Mouse (Mus musculus) heart, adult 2 months (tissue): ENCODE measurements around the gene Esyt3. TPM values are rescaled to one million over a fixed set of nuclear protein-coding genes. Genes with fewer than 3 reads are reported as not detected.

Experiments
- DNase-seq, 2 experiments: peaks; one replicate each; pipeline ENCODE4 v3.0.0; 2021
- H3K27ac ChIP-seq: fragments of 200-600 bp; 2 replicates; pipeline ENCODE4 v1.8.1; 2022
- H3K27me3 ChIP-seq: fragments of 200-500 bp; 2 replicates; pipeline ENCODE4 v1.6.1; 2012; ENCODE audit warnings: mild to moderate bottlenecking, low read length, inconsistent platforms, mixed read lengths; ENCODE audit not compliant: control insufficient read depth, insufficient read depth
- H3K36me3 ChIP-seq: fragments of 200-500 bp; 2 replicates; pipeline ENCODE4 v1.6.1; 2012; ENCODE audit warnings: low read length, inconsistent platforms; ENCODE audit not compliant: control insufficient read depth, insufficient read depth
- H3K4me1 ChIP-seq: fragments of 200-500 bp; 2 replicates; pipeline ENCODE4 v1.6.1; 2011; ENCODE audit warnings: low read length; ENCODE audit not compliant: control insufficient read depth, insufficient read depth
- H3K4me3 ChIP-seq: fragments of 200-600 bp; 2 replicates; pipeline ENCODE4 v1.8.1; 2022
- H3K79me2 ChIP-seq: fragments of 200-500 bp; replicated peaks from 2 replicates; pipeline ENCODE4 v1.6.1; 2012; ENCODE audit warnings: mild to moderate bottlenecking, inconsistent platforms, low read length, moderate library complexity, mixed read lengths; ENCODE audit not compliant: control insufficient read depth, insufficient read depth
- H3K9ac ChIP-seq: fragments of 200-500 bp; 2 replicates; pipeline ENCODE4 v1.6.1; 2012; ENCODE audit warnings: low read depth, mild to moderate bottlenecking, control low read depth, inconsistent platforms, low read length, mixed read lengths
- CTCF ChIP-seq: fragments of 200-600 bp; IDR thresholded peaks from 2 replicates; pipeline ENCODE4 v1.8.1; 2022; ENCODE audit warnings: antibody characterized with exemption, mild to moderate bottlenecking, moderate library complexity
- EP300 ChIP-seq: fragments of 200-500 bp; IDR thresholded peaks from 2 replicates; pipeline ENCODE4 v1.6.1; 2011; ENCODE audit warnings: low read depth, low read length, control low read depth; ENCODE audit not compliant: insufficient read depth
- POLR2A ChIP-seq: fragments of 200-500 bp; IDR thresholded peaks from 2 replicates; pipeline ENCODE4 v1.6.1; 2011; ENCODE audit warnings: mild to moderate bottlenecking, low read depth, low read length, control low read depth; ENCODE audit not compliant: insufficient read depth
- WGBS: fragments of 180-500 bp; shearing (Covaris S2); methylation state at CpG from one replicate; pipeline ENCODE4 v1.1.7; 2018; 5-methylcytosine and 5-hydroxymethylcytosine counted together
- intact Hi-C: fragments of 180-260 bp; cut with DNase I; formaldehyde crosslinking; loops from one replicate; pipeline ENCODE4 v1.15.1; 2025
- polyA plus RNA-seq: library from polyadenylated mRNA; depleted of rRNA; stranded (reverse); fragments of >200 nt; gene quantifications from 2 replicates; pipeline ENCODE4 v1.2.3, GENCODE M21; 2012
- total RNA-seq, 2 experiments: library from RNA; stranded (reverse); gene quantifications; 2 replicates each; pipeline ENCODE4 v1.2.3; 2021

The Esyt3 gene
- total and polyA plus RNA-seq, 3 experiments = 0.33 to 0.81 (median 0.64) TPM

DNA sequence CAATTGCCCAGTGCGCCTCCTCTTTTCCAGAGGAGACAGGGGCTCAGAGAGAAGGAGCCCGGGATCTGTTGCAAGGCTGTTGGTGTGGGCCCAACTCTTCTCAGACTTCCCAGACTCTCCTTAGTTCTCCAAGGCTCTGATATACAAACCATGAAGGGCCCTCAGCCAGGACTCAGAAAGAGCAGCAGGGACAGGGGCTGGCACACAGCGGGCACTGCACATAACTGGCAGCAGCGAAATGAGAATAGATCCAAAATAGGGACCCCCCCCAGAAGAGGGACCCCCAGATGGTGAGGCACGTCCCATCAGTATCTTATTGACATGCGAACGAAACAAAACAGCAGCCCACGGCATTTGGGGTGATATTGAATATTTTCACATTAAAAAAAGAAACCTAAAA, 34.8 kb upstream of the Esyt3 start:
- intact Hi-C loops = no loop called here
- no peaks in the 10 kb centered on the region for H3K27me3 ChIP-seq
- WGBS = 94% methylated on average over 8 of the region's 8 CpGs
- no peak overlapping the region for H3K9ac ChIP-seq
- peaks cover 2% of the 10 kb centered on the region; the same call in 1 of the 2 replicates for H3K4me1 ChIP-seq
- H3K79me2 ChIP-seq = no peaks in the 10 kb centered on the region
- TF ChIP-seq POLR2A (no peak), EP300 (no peak), CTCF (no peak)
- H3K36me3 ChIP-seq = no peaks in the 10 kb centered on the region
- no peak for DNase-seq
- no peak overlapping the region for H3K4me3 ChIP-seq
- no peak overlapping the region for H3K27ac ChIP-seq

GRCm38 (mm10) chr9:99391557-99391956, 33.2 kb upstream of the Esyt3 start:
- DNase-seq = no peak
- TF ChIP-seq EP300 = no peak
- TF ChIP-seq CTCF = no peak
- no peak for TF ChIP-seq POLR2A
- WGBS = 92% methylated on average over 10 of the region's 10 CpGs
- no peaks in the 10 kb centered on the region for H3K36me3 ChIP-seq
- H3K27me3 ChIP-seq = no peaks in the 10 kb centered on the region
- H3K27ac ChIP-seq = no peak overlapping the region
- H3K4me1 ChIP-seq = no peaks in the 10 kb centered on the region
- H3K79me2 ChIP-seq = no peaks in the 10 kb centered on the region
- no peak overlapping the region for H3K9ac ChIP-seq
- intact Hi-C loops = no loop called here
- no peak overlapping the region for H3K4me3 ChIP-seq

GRCm38 (mm10) chr9:99390716-99391115, 32.4 kb upstream of the Esyt3 start:
- TF ChIP-seq EP300 = no peak
- TF ChIP-seq POLR2A = no peak
- no peak overlapping the region for H3K27ac ChIP-seq
- H3K79me2 ChIP-seq = no peaks in the 10 kb centered on the region
- H3K9ac ChIP-seq = no peak overlapping the region
- DNase-seq = no peak
- H3K36me3 ChIP-seq = no peaks in the 10 kb centered on the region
- no peaks in the 10 kb centered on the region for H3K27me3 ChIP-seq
- intact Hi-C loops = no loop called here
- 66% methylated on average over 2 of the region's 2 CpGs for WGBS
- no peak overlapping the region for H3K4me3 ChIP-seq
- H3K4me1 ChIP-seq = no peaks in the 10 kb centered on the region

DNA sequence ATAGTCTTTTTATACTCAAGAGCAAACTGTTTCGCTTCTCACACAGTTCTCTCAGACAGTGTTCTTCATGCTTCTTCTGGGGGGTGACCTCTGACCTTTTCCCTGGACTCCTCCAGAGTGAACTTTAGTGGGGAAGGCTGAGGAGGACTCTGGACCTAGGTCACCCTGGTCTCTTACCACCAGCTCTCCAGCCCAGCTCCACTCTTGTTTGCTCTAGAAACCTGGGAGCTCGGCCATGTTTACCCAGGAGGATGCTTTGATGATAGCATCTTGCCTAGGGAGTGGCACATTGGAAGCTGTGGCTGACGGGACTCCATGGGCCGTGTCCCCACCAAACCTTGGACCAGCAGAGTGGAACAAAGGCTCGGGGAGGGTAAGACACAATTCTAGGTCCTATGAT, 31.8 kb upstream of the Esyt3 start:
- H3K4me1 ChIP-seq = no peaks in the 10 kb centered on the region
- DNase-seq = no peak
- no peak overlapping the region for H3K4me3 ChIP-seq
- no peaks in the 10 kb centered on the region for H3K27me3 ChIP-seq
- no peak for TF ChIP-seq EP300
- TF ChIP-seq POLR2A = no peak
- no peak for TF ChIP-seq CTCF
- intact Hi-C loops = no loop called here
- H3K79me2 ChIP-seq = no peaks in the 10 kb centered on the region
- no peak overlapping the region for H3K9ac ChIP-seq
- no peaks in the 10 kb centered on the region for H3K36me3 ChIP-seq
- WGBS = 65% methylated on average over 5 of the region's 5 CpGs
- no peak overlapping the region for H3K27ac ChIP-seq

DNA sequence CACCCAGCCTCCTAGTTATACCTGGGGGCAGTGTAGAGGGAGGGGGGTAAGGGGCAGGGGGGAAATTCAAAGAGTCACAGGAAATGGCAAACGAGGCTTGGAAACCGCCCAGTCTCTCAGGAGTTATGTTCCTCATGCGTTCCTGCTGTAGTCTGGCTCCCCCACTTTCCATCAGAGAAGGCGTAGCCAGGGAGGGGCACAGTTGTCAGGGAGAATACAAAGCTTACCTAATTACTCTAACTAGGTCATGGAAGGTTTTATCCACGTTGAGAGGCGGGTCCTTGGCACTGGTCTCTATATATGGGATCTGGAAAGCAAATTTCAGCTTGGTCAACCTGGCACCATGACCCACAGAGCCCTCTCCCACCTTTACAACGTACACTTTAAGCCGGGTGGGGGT, 31.1 kb upstream of the Esyt3 start:
- H3K9ac ChIP-seq = no peak overlapping the region
- H3K4me1 ChIP-seq = no peaks in the 10 kb centered on the region
- no peaks in the 10 kb centered on the region for H3K79me2 ChIP-seq
- H3K27ac ChIP-seq = no peak overlapping the region
- no peaks in the 10 kb centered on the region for H3K27me3 ChIP-seq
- no peak for DNase-seq
- no peak for TF ChIP-seq POLR2A
- no peak for TF ChIP-seq CTCF
- TF ChIP-seq EP300 = no peak
- H3K4me3 ChIP-seq = no peak overlapping the region
- H3K36me3 ChIP-seq = no peaks in the 10 kb centered on the region
- intact Hi-C loops = no loop called here
- 77% methylated on average over 8 of the region's 8 CpGs for WGBS

- TF ChIP-seq EP300 (no peak), POLR2A (no peak), CTCF (no peak)
- H3K27me3 ChIP-seq = no peaks in the 10 kb centered on the region
- no peak overlapping the region for H3K4me3 ChIP-seq
- no peaks in the 10 kb centered on the region for H3K4me1 ChIP-seq
- no peak overlapping the region for H3K27ac ChIP-seq
- no peak for DNase-seq
- WGBS = 72% methylated on average over 9 of the region's 9 CpGs
- no peaks in the 10 kb centered on the region for H3K79me2 ChIP-seq
- H3K36me3 ChIP-seq = no peaks in the 10 kb centered on the region
- intact Hi-C loops = no loop called here
- H3K9ac ChIP-seq = no peak overlapping the region
These were observed 30.5 kb upstream of the Esyt3 start for GRCm38 (mm10) chr9:99388856-99389255.
